ENCODE assay signal across 7 mouse cellular contexts in the genomic region with DNA sequence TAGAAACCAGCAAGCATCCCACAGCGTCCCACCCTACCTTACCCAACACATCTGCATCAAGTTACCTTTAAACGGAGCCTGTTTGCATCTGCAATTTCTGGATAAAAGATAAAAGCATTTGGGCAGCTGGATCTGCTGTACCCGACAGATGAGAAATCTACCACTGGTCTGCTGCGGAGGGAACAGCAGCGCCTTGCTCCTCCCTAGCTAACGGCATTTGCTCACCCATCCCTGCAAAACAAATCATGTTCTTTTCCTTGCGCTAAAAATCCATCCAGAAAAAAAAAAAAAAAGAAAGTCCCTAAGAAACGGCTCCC. TPM values are rescaled to one million over a fixed set of nuclear protein-coding genes. Genes with fewer than 3 reads are reported as not detected.
DNase-seq lines count a peak whose midpoint lies in the region; ATAC-seq and TF ChIP-seq lines count a peak whose summit lies in the region.

No protein-coding gene starts in this region.

- peak overlapping the region; percentile 86 for H3K4me2 ChIP-seq in lung, embryonic 16.5 days (ENCODE audit: low read depth, low read length)
- peak overlapping the region; percentile 96 for H3K4me2 ChIP-seq in forebrain, postnatal 0 days (ENCODE audit: low read depth)
- peak overlapping the region; percentile 93 for H3K4me2 ChIP-seq in limb, embryonic 14.5 days (replicated peaks; ENCODE audit: low read depth, low read length, severe bottlenecking)
- peak overlapping the region; percentile 77 for H3K4me2 ChIP-seq in stomach, embryonic 15.5 days

- H3K9ac ChIP-seq in lung, embryonic 16.5 days (ENCODE audit: low read length), result peak overlapping the region; percentile 59; the same call in 1 of the 2 replicates
- peak overlapping the region; percentile 50 for H3K9ac ChIP-seq in forebrain, postnatal 0 days
- H3K9ac ChIP-seq in limb, embryonic 14.5 days (ENCODE audit: low read depth, low read length, severe bottlenecking), result peak overlapping the region; percentile 44; the same call in 1 of the 2 replicates
- H3K9ac ChIP-seq in stomach, embryonic 15.5 days, result no peak overlapping the region

- peaks cover 3% of the 10 kb centered on the region for H3K4me1 ChIP-seq in lung, embryonic 16.5 days (replicated peaks; ENCODE audit: control insufficient read depth, insufficient read depth, low read length)
- no peaks in the 10 kb centered on the region for H3K4me1 ChIP-seq in forebrain, postnatal 0 days (ENCODE audit: insufficient read depth)
- peaks cover 16% of the 10 kb centered on the region for H3K4me1 ChIP-seq in limb, embryonic 14.5 days (ENCODE audit: control insufficient read depth, insufficient read depth, low read length)
- peaks cover 13% of the 10 kb centered on the region; the same call in 1 of the 2 replicates for H3K4me1 ChIP-seq in stomach, embryonic 15.5 days

- WGBS in lung, embryonic 16.5 days, result 7% methylated on average over 8 of the region's 8 CpGs
- 3% methylated on average over 8 of the region's 8 CpGs for WGBS in forebrain, postnatal 0 days
- 1% methylated on average over 8 of the region's 8 CpGs for WGBS in limb, embryonic 14.5 days
- 5% methylated on average over 8 of the region's 8 CpGs for WGBS in stomach, embryonic 15.5 days

- TF ChIP-seq POLR2A in limb, embryonic 14.5 days (IDR thresholded peaks at IDR 0.05; ENCODE audit: borderline replicate concordance, extremely low read depth, insufficient read depth, insufficient read length), result no peak

- DNase-seq in lung, postnatal 10 days, result no peak
- DNase-seq in forebrain, postnatal 0 days, result no peak
- DNase-seq in limb, embryonic 14.5 days (ENCODE audit: low spot score), result no peak
- DNase-seq in cerebellum, postnatal 4 days (ENCODE audit: low spot score in 2 of 2), result no peak
- no peak for DNase-seq in gastrocnemius, postnatal 4 days (ENCODE audit: low spot score in 2 of 2)

- H3K27me3 ChIP-seq in lung, embryonic 16.5 days (ENCODE audit: control insufficient read depth, insufficient read depth, low read depth, low read length), result peaks cover 28% of the 10 kb centered on the region
- H3K27me3 ChIP-seq in forebrain, postnatal 0 days (ENCODE audit: insufficient read depth, low read length), result peaks cover 2% of the 10 kb centered on the region; the same call in 1 of the 2 replicates
- peaks cover 27% of the 10 kb centered on the region for H3K27me3 ChIP-seq in limb, embryonic 14.5 days (ENCODE audit: control insufficient read depth, insufficient read depth, low read length)
- no peaks in the 10 kb centered on the region for H3K27me3 ChIP-seq in stomach, embryonic 15.5 days (replicated peaks)

- TF ChIP-seq CTCF in forebrain, postnatal 0 days (IDR thresholded peaks at IDR 0.05; ENCODE audit: low read depth), result no peak

- H3K36me3 ChIP-seq in lung, embryonic 16.5 days (ENCODE audit: control insufficient read depth, insufficient read depth, low read length), result no peaks in the 10 kb centered on the region
- no peaks in the 10 kb centered on the region for H3K36me3 ChIP-seq in forebrain, postnatal 0 days (ENCODE audit: insufficient read depth)
- no peaks in the 10 kb centered on the region for H3K36me3 ChIP-seq in limb, embryonic 14.5 days (ENCODE audit: control insufficient read depth, insufficient read depth, low read length)
- H3K36me3 ChIP-seq in stomach, embryonic 15.5 days, result no peaks in the 10 kb centered on the region

- no peak overlapping the region for H3K27ac ChIP-seq in lung, embryonic 16.5 days (ENCODE audit: low read length)
- no peak overlapping the region for H3K27ac ChIP-seq in forebrain, postnatal 0 days (ENCODE audit: low read depth, low read length)
- no peak overlapping the region for H3K27ac ChIP-seq in limb, embryonic 14.5 days (replicated peaks; ENCODE audit: low read depth, low read length)
- no peak overlapping the region for H3K27ac ChIP-seq in stomach, embryonic 15.5 days

- H3K9me3 ChIP-seq in lung, embryonic 16.5 days (ENCODE audit: control insufficient read depth, low read length), result no peaks in the 10 kb centered on the region
- no peaks in the 10 kb centered on the region for H3K9me3 ChIP-seq in forebrain, postnatal 0 days (ENCODE audit: low read length)
- H3K9me3 ChIP-seq in limb, embryonic 14.5 days (ENCODE audit: control insufficient read depth, low read length), result no peaks in the 10 kb centered on the region
- no peaks in the 10 kb centered on the region for H3K9me3 ChIP-seq in stomach, embryonic 15.5 days

- H3K4me3 ChIP-seq in lung, embryonic 16.5 days (ENCODE audit: low read length), result peak overlapping the region; percentile 52
- peak overlapping the region; percentile 50 for H3K4me3 ChIP-seq in forebrain, postnatal 0 days (ENCODE audit: low read depth, low read length)
- peak overlapping the region; percentile 45 for H3K4me3 ChIP-seq in limb, embryonic 14.5 days (replicated peaks; ENCODE audit: low read length)
- H3K4me3 ChIP-seq in stomach, embryonic 15.5 days (replicated peaks), result peak overlapping the region; percentile 42

- ATAC-seq in lung, embryonic 16.5 days (ENCODE audit: low read depth), result no peak
- no peak for ATAC-seq in forebrain, postnatal 0 days
- ATAC-seq in limb, embryonic 14.5 days (ENCODE audit: low FRiP score, low read depth), result no peak
- no peak for ATAC-seq in stomach, embryonic 15.5 days (ENCODE audit: insufficient read depth, low FRiP score, low read depth)

RNA-seq across cellular contexts. Expression of a gene that starts 1.0 kb away (rescaled TPM):
- polyA plus RNA-seq in lung, embryonic 16.5 days (2015; fragmentation: Nextera tagmentation; extraction: Ambion mirVana), result 0.44 and 0.75 TPM in 2 replicates
- total RNA-seq in forebrain, postnatal 0 days (2014; rRNA removed), result 54.1 and 64.0 TPM in 2 replicates
- polyA plus RNA-seq in forebrain, postnatal 0 days (2015; fragmentation: Nextera tagmentation; extraction: Ambion mirVana), result 19.0 and 21.2 TPM in 2 replicates
- polyA plus RNA-seq in limb, embryonic 14.5 days (2012; rRNA removed), result 1.1 and 1.2 TPM in 2 replicates
- polyA plus RNA-seq in limb, embryonic 14.5 days (2014; fragmentation: Nextera tagmentation; extraction: Ambion mirVana), result 2.1 and 2.5 TPM in 2 replicates
- polyA plus RNA-seq in stomach, embryonic 15.5 days (2015; fragmentation: Nextera tagmentation; extraction: Ambion mirVana), result 3.0 and 3.1 TPM in 2 replicates
- 1 to 10 TPM; 2.4 to 3.5 TPM for total RNA-seq in gastrocnemius, postnatal 4 days (2021)
